Mouse (Mus musculus) neural tube, embryonic 10.5 days (tissue): Measurements from ENCODE around the gene Krtap28-10.
"Not testable (repeated sequence)": the region's sequence is repeated elsewhere in the genome, so short reads cannot be mapped to it uniquely, and the experiment has no call there.

Experiments used
- DNase-seq: peaks from one replicate; pipeline ENCODE4 v3.0.0-alpha.2; 2017; ENCODE audit warnings: low spot score; ENCODE audit errors: extremely low spot score

The Krtap28-10 gene

GRCm38 (mm10) chr1:83014477-83014876, 27.8 kb downstream of the Krtap28-10 start:
- no peak for DNase-seq

GRCm38 (mm10) chr1:83007471-83007870, 34.8 kb downstream of the Krtap28-10 start:
- no peak for DNase-seq

GRCm38 (mm10) chr1:83006218-83007179, 35.8 kb downstream of the Krtap28-10 start:
- DNase-seq: no peak

GRCm38 (mm10) chr1:83000306-83000705, 42.0 kb downstream of the Krtap28-10 start, which contains the start of gene Gm47959:
TSS of gene Gm47959 (plus strand) at chr1:83000548.
- DNase-seq: not testable (repeated sequence)

- no peak for DNase-seq
These were observed 48.3 kb downstream of the Krtap28-10 start for GRCm38 (mm10) chr1:82993947-82994346.

GRCm38 (mm10) chr1:82992093-82992492, 50.2 kb downstream of the Krtap28-10 start:
- DNase-seq: no peak

- DNase-seq: no peak
These were observed 50.7 kb downstream of the Krtap28-10 start for GRCm38 (mm10) chr1:82991596-82991995.
